Mouse (Mus musculus) bone marrow macrophage, adult 2 months (primary cell): Measurements from ENCODE around the gene Cbx5.

Experiments used
- CTCF ChIP-seq: IDR thresholded peaks from 2 replicates; pipeline ENCODE4 v1.5.1; 2012; ENCODE audit warnings: low read depth, mild to moderate bottlenecking, low read length, moderate library complexity
- POLR2A ChIP-seq: IDR thresholded peaks from 2 replicates; pipeline ENCODE4 v1.6.1; 2012; ENCODE audit warnings: mild to moderate bottlenecking, low read depth, low read length, borderline replicate concordance

- no peak for TF ChIP-seq POLR2A
- TF ChIP-seq CTCF = no peak
Observed at GRCm38 (mm10) chr15:103227022-103227421, 12.6 kb downstream of the Cbx5 start.
